Mouse (Mus musculus) adrenal gland, postnatal 4 days (tissue): ENCODE results near the gene March1. TPM values are rescaled to one million over a fixed set of nuclear protein-coding genes. Genes with fewer than 3 reads are reported as not detected.

Experiments used
- DNase-seq, 2 experiments: peaks; one replicate each; pipeline ENCODE4 v3.0.0; 2021 to 2022; ENCODE audit warnings: low spot score in 2 of 2, mixed read lengths in 2 of 2
- long read RNA-seq, 2 experiments: library from polyadenylated mRNA; stranded (forward); transcript quantifications; one replicate each; pipeline ENCODE4 v2.0.0; 2021
- total RNA-seq, 2 experiments: library from RNA; stranded (reverse); gene quantifications; 2 replicates each; pipeline ENCODE4 v1.2.3; 2021

March1 gene
- 1 to 10 TPM; 2.0 to 2.6 TPM for total RNA-seq
- long read RNA-seq, experiment 1, partial matches to known transcripts, result 0 of 1 reads
- long read RNA-seq, experiment 1, other reads (novel, unspliced or antisense), result 1 of 1 reads
- long read RNA-seq, experiment 2, partial matches to known transcripts, result 1 of 1 reads
- long read RNA-seq, experiment 2, other reads (novel, unspliced or antisense), result 0 of 1 reads

DNA sequence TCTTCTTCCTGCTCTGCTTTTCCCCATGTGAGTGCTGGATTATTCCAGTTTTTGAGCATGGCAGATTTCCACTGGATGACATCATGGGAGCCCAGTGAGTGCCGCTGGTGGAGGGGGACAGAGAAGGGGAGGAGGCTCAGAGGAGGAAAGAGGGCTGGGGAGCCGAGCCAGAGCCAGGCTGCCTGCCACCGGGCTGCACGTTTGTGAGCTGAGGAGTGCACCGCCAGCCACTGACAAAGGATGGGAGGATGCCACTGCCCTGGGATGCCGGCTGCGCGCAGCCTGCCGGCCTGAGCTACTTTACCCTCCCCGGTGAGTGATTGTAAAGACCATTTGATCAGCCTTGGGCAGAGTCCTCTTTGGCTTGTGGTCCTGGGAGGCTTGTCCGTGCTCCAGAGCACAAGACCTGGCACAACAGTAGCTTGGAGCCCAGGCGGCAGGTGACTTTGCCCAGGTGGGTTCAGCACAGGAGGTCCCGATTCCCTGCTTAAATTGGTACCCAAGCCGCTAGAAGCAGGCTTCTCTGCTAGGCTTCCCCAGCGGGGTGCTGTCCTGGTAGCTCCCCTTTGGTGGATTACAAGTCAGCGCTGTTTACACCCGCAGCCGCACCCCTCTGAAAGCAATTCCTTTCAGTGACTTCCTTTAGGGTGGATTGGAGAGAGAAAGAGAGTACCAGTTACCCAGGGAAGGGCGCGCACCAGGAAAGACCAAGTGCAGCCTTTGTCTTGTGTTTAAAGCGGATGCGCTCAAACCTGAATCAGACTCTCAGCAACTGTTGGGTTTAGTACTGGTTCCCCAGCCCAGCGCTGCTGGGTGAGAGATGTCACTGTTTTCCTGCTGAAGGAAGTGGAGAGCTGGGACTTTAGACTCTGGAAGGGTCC lies at the start of gene March1:
Gene March1 (plus strand): TSS at position 30 of the 881 bp plus-strand sequence.
- no peak for DNase-seq

DNA sequence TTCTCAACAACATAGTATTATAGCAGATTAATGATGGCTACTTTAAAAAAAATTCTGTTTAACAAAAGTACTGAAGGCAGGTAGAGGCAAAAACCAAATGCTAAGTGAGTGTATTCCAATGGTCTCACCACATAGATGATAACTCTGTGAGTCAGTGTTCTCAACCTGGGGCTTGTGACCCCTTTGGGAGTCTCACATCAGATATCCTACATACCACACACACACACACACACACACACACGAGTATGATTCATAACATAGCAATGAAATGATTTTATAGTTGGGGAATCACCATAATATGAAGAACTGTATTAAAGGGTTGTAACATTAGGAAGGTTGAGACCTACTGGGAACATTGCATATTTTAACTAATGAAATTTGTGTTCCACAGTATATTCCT lies 30.8 kb upstream of the March1 start:
- DNase-seq, result no peak

DNA sequence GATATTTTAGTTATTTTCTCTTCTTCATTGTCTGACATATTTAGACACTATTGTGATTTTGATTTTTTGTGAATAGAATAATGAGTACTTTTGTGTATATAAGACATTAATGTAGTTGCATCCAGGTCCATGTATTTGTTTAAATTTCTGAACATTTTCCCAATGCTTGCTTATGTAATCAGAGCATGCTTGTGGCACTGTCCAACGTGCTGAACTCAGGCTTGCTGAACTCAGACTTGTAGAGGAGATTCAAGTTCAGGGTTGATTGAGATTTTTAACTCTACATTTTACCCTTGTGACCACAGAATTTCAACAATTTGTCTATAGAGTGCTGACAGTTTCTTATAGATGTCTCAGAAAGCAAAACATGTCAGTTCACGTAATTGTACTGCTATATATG lies 14.5 kb upstream of the March1 start:
- no peak for DNase-seq

- no peak for DNase-seq
These were observed 8.2 kb upstream of the March1 start for GRCm38 (mm10) chr8:65609509-65609908.

DNA sequence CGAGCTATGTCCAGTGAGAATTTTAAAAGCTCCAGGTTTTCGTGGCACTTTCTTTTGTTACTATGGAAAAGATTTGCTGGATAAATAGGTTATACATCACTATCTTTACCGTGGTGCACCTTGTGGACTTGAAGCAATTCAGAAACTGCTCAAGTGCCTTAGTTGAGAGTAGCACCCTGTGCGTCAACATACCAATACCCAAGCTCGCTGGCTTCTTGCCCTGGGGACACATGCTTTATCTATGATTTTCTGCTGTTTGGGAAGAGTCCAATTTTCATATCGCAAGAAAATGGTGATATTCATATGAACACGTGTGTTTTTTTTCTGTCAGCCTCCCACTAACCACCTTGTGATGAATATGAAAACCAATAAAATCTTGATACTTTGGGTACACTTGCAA lies 1.3 kb downstream of the March1 start:
- no peak for DNase-seq

GRCm38 (mm10) chr8:65644931-65645330 lies 27.2 kb downstream of the March1 start:
- DNase-seq, result no peak

DNA sequence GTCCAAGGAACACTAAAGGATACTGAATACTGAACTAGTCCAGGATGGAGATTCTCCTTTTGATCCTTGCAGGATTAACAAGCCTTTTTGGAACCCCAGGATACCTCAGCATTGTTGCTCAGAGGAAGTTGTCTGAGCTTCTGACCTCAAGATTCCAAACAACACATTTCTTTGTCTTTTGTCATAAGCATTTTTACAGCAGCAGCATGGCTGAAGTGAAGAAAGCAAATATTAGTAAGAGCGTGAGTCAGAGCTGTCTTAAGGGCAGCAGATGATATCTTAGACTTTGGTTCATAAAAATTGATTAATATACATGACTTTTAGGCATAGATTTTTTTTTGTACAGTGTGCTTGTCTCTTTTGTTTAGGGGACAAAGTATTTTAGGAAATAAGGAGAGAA lies 27.8 kb downstream of the March1 start:
- no peak for DNase-seq

DNA sequence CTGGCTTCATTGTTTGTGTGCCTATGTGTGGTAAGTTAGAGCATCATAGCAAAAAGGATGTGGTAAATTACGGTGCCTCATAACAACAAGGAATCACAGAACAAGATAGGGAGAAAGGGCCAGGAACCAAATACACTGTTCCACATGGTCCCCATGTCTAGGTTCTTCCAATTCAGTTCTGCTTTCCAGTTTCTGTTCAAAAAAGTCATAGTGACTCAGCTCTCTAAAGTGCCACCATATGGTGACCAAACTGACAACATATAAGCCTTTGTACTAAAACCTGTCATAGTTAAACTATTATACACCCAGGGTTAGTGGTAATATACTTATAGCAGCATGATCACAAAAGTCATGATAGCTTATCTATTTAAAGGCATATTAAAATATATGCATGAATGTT lies 28.2 kb downstream of the March1 start:
- DNase-seq, result no peak

DNA sequence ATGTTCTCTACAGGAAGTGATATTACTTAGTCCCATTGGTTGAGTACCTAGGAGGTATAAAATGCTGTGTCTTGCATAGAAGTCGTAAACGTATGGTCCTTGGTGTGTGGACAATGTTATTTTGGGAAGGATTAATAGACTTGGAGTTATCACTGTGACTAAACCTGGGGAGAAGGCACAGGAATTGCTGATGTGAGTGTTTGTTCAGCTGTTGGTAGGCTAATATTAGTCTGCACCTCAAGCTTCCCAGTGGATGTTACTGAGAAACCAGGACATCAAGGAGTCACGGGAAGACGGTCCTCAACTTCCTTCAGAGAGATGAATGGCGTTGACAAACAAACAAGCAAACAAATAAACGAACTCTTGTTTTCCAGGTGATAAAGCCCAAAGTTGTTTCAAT lies 38.2 kb downstream of the March1 start:
- no peak for DNase-seq

GRCm38 (mm10) chr8:65661885-65662284 lies 44.2 kb downstream of the March1 start:
- no peak for DNase-seq

GRCm38 (mm10) chr8:65665786-65666185 lies 48.1 kb downstream of the March1 start:
- no peak for DNase-seq

DNA sequence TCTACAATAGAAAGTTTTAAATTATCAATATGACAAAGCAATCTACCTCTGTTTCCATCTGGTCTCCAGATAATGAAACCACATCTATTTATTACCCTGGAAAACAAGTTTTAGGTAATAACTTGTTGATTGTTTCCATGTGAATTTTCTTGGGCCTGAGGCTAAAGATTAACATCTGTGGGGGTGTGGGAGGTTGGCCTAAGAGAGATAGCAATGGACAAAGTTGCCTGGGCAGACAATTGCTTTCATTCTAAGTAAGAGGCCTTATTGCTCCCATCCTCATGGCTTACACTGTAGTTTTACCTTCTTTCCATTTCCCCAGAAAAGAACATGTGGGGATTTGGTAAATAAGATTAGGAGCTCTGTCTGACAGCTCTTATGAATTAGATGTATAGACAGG lies 125.4 kb downstream of the March1 start:
- DNase-seq, result no peak

DNA sequence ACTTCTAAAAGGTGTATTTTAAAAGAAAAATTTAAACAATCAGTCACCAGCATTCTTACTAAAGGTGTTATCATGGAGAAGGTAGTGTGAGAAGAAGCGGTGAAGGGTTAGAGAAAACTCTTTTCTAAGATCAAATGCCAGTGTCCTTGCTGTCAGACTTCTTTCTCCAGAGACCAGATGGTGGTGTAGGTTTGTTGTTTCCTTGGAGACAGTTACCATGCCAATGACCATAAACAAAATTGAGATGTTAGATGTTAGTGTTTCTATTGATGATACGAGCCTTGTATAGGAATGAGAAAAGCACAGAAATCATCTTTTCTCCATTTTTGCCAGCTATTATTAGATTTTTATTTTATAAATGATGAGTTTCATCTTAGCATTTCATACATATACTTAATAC lies 158.1 kb downstream of the March1 start:
- no peak for DNase-seq

- DNase-seq, result no peak
These were observed 163.5 kb downstream of the March1 start for GRCm38 (mm10) chr8:65781156-65781555.

DNA sequence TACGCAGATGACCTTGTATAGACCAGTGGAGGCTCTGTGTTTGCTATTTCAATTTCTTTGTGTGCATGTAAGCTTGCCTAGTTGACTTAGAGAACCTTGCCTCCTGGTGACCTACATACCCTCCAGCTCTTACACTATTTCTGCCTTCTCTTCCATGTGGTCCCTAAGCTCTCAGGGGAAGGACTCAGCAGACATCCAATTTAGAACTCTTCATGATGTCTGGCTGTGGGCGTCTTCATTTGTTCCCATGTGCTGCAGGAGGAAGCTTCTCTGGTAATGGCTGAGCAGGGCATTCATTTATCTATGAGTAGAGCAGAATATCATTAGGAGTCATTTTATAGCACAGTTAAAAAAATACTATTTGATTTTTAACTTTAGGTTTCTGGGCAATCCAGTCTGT lies 195.3 kb downstream of the March1 start:
- no peak for DNase-seq

DNA sequence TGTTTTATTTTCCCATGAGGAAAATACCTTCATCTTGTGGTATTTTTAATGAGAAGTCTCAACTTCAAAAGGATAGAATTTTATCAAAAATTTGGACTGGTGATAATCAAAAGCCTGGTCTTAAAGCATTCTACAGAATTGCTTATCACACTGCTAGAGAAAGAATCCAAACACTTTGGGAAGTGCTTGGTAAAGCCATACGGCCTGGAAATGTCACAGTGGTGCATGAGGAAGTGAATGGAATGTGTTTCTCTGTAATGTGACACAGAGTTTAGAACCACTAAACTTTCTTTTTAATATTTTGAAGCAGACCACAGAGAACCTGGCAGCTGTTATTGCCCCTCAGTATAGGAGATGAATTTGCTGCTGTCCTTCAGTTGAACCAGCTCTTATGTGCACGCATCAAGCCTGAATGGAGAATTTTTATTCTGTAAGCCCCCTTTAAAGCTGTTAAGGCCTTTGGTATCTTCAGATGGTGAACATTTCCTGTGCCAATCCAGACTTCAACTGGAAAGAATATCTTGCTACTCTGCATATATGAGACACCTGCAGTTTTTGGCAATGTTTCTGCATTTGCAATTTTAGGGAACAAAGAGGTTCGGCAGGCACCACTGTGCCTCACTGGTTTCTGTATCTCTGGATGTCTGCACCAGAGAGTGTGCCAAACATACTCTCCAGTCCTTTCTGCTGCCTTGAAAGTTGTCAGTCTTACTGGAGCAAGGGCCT lies 304.8 kb downstream of the March1 start:
- no peak for DNase-seq

DNA sequence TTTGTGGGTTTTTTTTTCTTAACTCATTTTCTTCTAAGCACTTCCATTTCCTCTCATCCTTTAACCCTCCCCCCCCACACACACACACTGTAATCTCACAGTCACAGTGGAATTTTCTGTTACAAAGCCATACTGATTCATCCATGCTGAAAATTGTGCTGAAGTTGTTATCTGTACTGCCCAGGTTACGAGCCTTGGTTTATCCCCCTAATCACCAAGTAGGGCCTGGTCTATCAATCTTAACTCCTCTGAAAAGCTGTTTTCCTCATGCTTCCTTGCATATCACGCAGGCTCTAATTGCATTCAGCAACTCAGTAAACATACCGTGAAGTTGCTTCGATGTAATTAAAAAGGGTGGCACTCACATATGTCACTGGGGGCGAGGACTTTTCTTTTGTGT lies 339.2 kb downstream of the March1 start:
- DNase-seq, result no peak

DNA sequence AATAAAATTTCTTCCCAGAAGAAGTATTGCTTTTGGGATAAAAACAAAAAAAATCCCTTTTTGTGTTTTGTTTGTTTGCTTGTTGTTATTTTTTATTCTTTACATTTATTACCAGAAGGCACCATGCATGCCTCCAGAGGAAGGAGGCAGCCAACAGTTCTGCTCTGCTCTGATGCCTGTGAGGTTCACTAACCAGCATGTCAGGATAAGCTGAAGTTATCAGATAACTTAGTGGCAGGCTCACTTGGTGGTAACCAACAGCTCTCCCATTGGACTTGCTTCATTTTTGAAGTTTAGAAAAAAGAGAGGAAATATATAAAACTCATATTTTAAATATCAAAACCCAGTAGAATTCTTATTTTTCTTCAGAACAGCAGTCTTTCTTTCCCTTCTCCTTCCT lies 339.8 kb downstream of the March1 start:
- no peak for DNase-seq

GRCm38 (mm10) chr8:65966502-65967222 lies 349.0 kb downstream of the March1 start:
- no peak for DNase-seq

GRCm38 (mm10) chr8:65967223-65967778 lies 349.6 kb downstream of the March1 start:
- no peak for DNase-seq

DNA sequence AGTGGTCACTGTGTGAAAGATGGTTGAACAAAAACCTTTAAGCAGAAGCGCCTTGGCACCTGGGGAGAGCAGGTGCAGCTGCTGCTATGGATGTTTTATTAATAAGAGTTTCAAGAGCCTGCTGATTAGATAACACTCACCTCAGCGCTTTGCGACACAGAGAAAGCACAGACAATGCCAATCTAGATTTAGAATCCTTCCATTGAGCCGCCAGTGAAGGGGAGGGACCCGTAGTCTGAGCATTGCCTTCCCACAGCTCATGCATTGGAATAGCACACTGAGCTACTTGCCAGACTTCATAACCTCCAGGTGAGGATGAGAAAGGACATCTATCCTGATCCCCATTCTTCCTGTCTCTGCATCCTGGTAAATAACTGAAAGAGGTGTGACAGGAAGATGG lies 359.2 kb downstream of the March1 start:
- DNase-seq, result no peak
